Mouse (Mus musculus) small intestine, adult 2 months (tissue): ENCODE data around the gene Lrrc19.
"Not testable (repeated sequence)": the region's sequence is repeated elsewhere in the genome, so short reads cannot be mapped to it uniquely, and the experiment has no call there.

Experiments
- CTCF ChIP-seq: fragments of 200-500 bp; IDR thresholded peaks from 2 replicates; pipeline ENCODE4 v1.5.1; 2012; ENCODE audit warnings: low read depth, mild to moderate bottlenecking, control low read depth, inconsistent platforms, low read length, moderate library complexity, mixed read lengths; ENCODE audit not compliant: insufficient replicate concordance, insufficient read length; ENCODE audit errors: extremely low read depth
- POLR2A ChIP-seq: fragments of 200-500 bp; IDR thresholded peaks from 2 replicates; pipeline ENCODE4 v1.6.1; 2012; ENCODE audit warnings: low read depth, mild to moderate bottlenecking, control low read depth, inconsistent platforms, low read length, moderate library complexity

GRCm38 (mm10) chr4:94689804-94690203, 39.9 kb upstream of the Lrrc19 start:
- TF ChIP-seq CTCF, POLR2A: not testable (repeated sequence)
